ENCODE assay signal across 11 mouse cellular contexts in genomic region chr2:26641006-26641647, GRCm38 (mm10). TPM values are rescaled to one million over a fixed set of nuclear protein-coding genes. Genes with fewer than 3 reads are reported as not detected.
DNase-seq lines count a peak whose midpoint lies in the region; ATAC-seq and TF ChIP-seq lines count a peak whose summit lies in the region.
"Had no signal": no experiment of that assay in that cellular context is flagged by ENCODE, and none has a peak within 500 bp of the region (broad histone marks: within the 10 kb centered on the region; RNA-seq: fewer than 3 reads in every experiment).

No protein-coding gene starts in this region.

- H3K36me3 ChIP-seq in heart, embryonic 14.5 days (ENCODE audit: control insufficient read depth, insufficient read depth, low read length), result peaks cover 29% of the 10 kb centered on the region
- H3K36me3 ChIP-seq in testis, adult 2 months (ENCODE audit: control insufficient read depth, insufficient read depth, low read length), result no peaks in the 10 kb centered on the region; the same call in 1 of the 2 replicates
- peaks cover 27% of the 10 kb centered on the region for H3K36me3 ChIP-seq in limb, embryonic 13.5 days

- H3K4me1 ChIP-seq in heart, embryonic 14.5 days (ENCODE audit: control insufficient read depth in 2 of 2, insufficient read depth in 2 of 2, low read length in 2 of 2), result peaks cover 13 to 20% of the 10 kb centered on the region in 2 experiments
- H3K4me1 ChIP-seq in testis, adult 2 months (ENCODE audit: control insufficient read depth, insufficient read depth, low read length), result peaks cover 12% of the 10 kb centered on the region
- peaks cover 31% of the 10 kb centered on the region for H3K4me1 ChIP-seq in limb, embryonic 13.5 days

- TF ChIP-seq CTCF in testis, adult 2 months (IDR thresholded peaks at IDR 0.05; ENCODE audit: control insufficient read depth, insufficient read depth, insufficient replicate concordance, low read depth, low read length), result no peak

- H3K4me3 ChIP-seq in heart, embryonic 14.5 days (ENCODE audit: control insufficient read depth in 1 of 2, insufficient read depth in 1 of 2, low read depth in 1 of 2, low read length in 2 of 2), result no peak overlapping the region
- no peak overlapping the region for H3K4me3 ChIP-seq in testis, adult 2 months (ENCODE audit: control insufficient read depth, low read depth, low read length)
- no peak overlapping the region for H3K4me3 ChIP-seq in limb, embryonic 13.5 days

- no peaks in the 10 kb centered on the region for H3K27me3 ChIP-seq in heart, embryonic 14.5 days (ENCODE audit: control insufficient read depth, insufficient read depth, low read length)
- no peaks in the 10 kb centered on the region for H3K27me3 ChIP-seq in testis, adult 2 months (ENCODE audit: control insufficient read depth, insufficient read depth, low read length)
- H3K27me3 ChIP-seq in limb, embryonic 13.5 days, result no peaks in the 10 kb centered on the region
- H3K27me3 ChIP-seq: heart, embryonic 12.5 days had no signal

- H3K27ac ChIP-seq in heart, embryonic 14.5 days (replicated peaks in 1 of 2; ENCODE audit: control insufficient read depth in 1 of 2, insufficient read depth in 1 of 2, low read depth in 2 of 2, low read length in 2 of 2), result peak overlapping the region in 1 of 2 experiments; percentile 35; a peak in 1 of 4 replicates
- H3K27ac ChIP-seq in testis, adult 2 months (ENCODE audit: control insufficient read depth, insufficient read depth, low read depth, low read length), result peak overlapping the region; percentile 96
- H3K27ac ChIP-seq in limb, embryonic 13.5 days, result peak overlapping the region; percentile 81; the same call in 1 of the 2 replicates

- no peak overlapping the region for H3K4me2 ChIP-seq in heart, embryonic 14.5 days (ENCODE audit: low read length)
- no peak overlapping the region; the same call in 1 of the 2 replicates for H3K4me2 ChIP-seq in limb, embryonic 13.5 days (replicated peaks)

- no peak for TF ChIP-seq POLR2A in testis, adult 2 months (IDR thresholded peaks at IDR 0.05; ENCODE audit: control insufficient read depth, low read depth, low read length)

- no peaks in the 10 kb centered on the region for H3K9me3 ChIP-seq in heart, embryonic 14.5 days (ENCODE audit: control insufficient read depth, low read length)
- no peaks in the 10 kb centered on the region for H3K9me3 ChIP-seq in limb, embryonic 13.5 days
- H3K9me3 ChIP-seq: heart, embryonic 12.5 days had no signal

- H3K9ac ChIP-seq in heart, embryonic 14.5 days (ENCODE audit: low read length), result peak overlapping the region; percentile 97; the same call in 1 of the 2 replicates
- peak overlapping the region; percentile 97; the same call in 1 of the 2 replicates for H3K9ac ChIP-seq in limb, embryonic 13.5 days
- H3K9ac ChIP-seq: forebrain, postnatal 0 days had no signal

- no peak for ATAC-seq in heart, embryonic 14.5 days (ENCODE audit: insufficient number of reproducible peaks, insufficient read depth, low FRiP score, low read depth)
- ATAC-seq in limb, embryonic 13.5 days (ENCODE audit: low FRiP score, low read depth), result no peak
- no peak for ATAC-seq in cerebellum, adult (ENCODE audit: insufficient number of reproducible peaks, low FRiP score, low TSS enrichment)
- ATAC-seq: forebrain, postnatal 0 days had no signal

- 66% methylated on average over 7 of the region's 7 CpGs for WGBS in heart, embryonic 14.5 days
- 73% methylated on average over 7 of the region's 7 CpGs for WGBS in limb, embryonic 13.5 days

- DNase-seq in heart, adult 9 months (ENCODE audit: low spot score in 2 of 2), result no peak
- no peak for DNase-seq in testis, postnatal 14 days (ENCODE audit: low spot score)
- DNase-seq in cerebellum, adult 11 months, result no peak
- no peak for DNase-seq in frontal cortex, adult 2 months (ENCODE audit: extremely low spot score in 1 of 2, low spot score in 1 of 2)
- DNase-seq: forebrain, postnatal 0 days; kidney, adult 9 months had no signal

RNA-seq across cellular contexts. Expression of gene Fam69b, which starts 12.9 kb away (rescaled TPM):
- polyA plus RNA-seq in heart, embryonic 14.5 days (2014; fragmentation: Nextera tagmentation; extraction: Ambion mirVana), result 13.3 and 15.2 TPM in 2 replicates
- 10.3 and 12.0 TPM in 2 replicates for polyA plus RNA-seq in testis, adult 2 months (2012; rRNA removed)
- polyA plus RNA-seq in limb, embryonic 13.5 days (2015; fragmentation: Nextera tagmentation; extraction: Ambion mirVana), result 61.0 and 61.5 TPM in 2 replicates
- 82.4 and 88.0 TPM in 2 replicates for polyA plus RNA-seq in frontal cortex, adult 2 months (2012; rRNA removed)

RNA-seq across cellular contexts. Expression of gene Lcn4, which starts 30.0 kb away (rescaled TPM):
- polyA plus RNA-seq in heart, embryonic 14.5 days (2014; fragmentation: Nextera tagmentation; extraction: Ambion mirVana), result not detected in 2 replicates
- polyA plus RNA-seq in testis, adult 2 months (2012; rRNA removed), result not detected in 2 replicates
- polyA plus RNA-seq in limb, embryonic 13.5 days (2015; fragmentation: Nextera tagmentation; extraction: Ambion mirVana), result not detected in 2 replicates
- not detected in 2 replicates for polyA plus RNA-seq in frontal cortex, adult 2 months (2012; rRNA removed)
- polyA plus RNA-seq: forebrain, postnatal 0 days; heart, embryonic 12.5 days had no signal

RNA-seq across cellular contexts. Expression of gene Agpat2, which starts 36.9 kb away (rescaled TPM):
- 24.0 and 24.7 TPM in 2 replicates for polyA plus RNA-seq in heart, embryonic 14.5 days (2014; fragmentation: Nextera tagmentation; extraction: Ambion mirVana)
- 223 and 249 TPM in 2 replicates for polyA plus RNA-seq in testis, adult 2 months (2012; rRNA removed)
- 23.1 and 24.6 TPM in 2 replicates for polyA plus RNA-seq in limb, embryonic 13.5 days (2015; fragmentation: Nextera tagmentation; extraction: Ambion mirVana)
- polyA plus RNA-seq in frontal cortex, adult 2 months (2012; rRNA removed), result 2.7 and 3.6 TPM in 2 replicates

RNA-seq across cellular contexts. Expression of gene Gm20532, which starts 54.7 kb away (rescaled TPM):
- polyA plus RNA-seq in heart, embryonic 14.5 days (2014; fragmentation: Nextera tagmentation; extraction: Ambion mirVana), result not detected in 2 replicates
- not detected in 2 replicates for polyA plus RNA-seq in testis, adult 2 months (2012; rRNA removed)
- not detected in 2 replicates for polyA plus RNA-seq in limb, embryonic 13.5 days (2015; fragmentation: Nextera tagmentation; extraction: Ambion mirVana)
- not detected in 2 replicates for polyA plus RNA-seq in frontal cortex, adult 2 months (2012; rRNA removed)
- polyA plus RNA-seq: forebrain, postnatal 0 days had no signal
